Mouse (Mus musculus) liver (tissue): ENCODE data around the gene Rab25.
"Not testable (repeated sequence)": the region's sequence is repeated elsewhere in the genome, so short reads cannot be mapped to it uniquely, and the experiment has no call there.

Experiments used
- DNase-seq: peaks from one replicate; pipeline ENCODE4 v3.0.0-alpha.2; 2020; ENCODE audit warnings: mixed read lengths

Rab25 gene

DNA sequence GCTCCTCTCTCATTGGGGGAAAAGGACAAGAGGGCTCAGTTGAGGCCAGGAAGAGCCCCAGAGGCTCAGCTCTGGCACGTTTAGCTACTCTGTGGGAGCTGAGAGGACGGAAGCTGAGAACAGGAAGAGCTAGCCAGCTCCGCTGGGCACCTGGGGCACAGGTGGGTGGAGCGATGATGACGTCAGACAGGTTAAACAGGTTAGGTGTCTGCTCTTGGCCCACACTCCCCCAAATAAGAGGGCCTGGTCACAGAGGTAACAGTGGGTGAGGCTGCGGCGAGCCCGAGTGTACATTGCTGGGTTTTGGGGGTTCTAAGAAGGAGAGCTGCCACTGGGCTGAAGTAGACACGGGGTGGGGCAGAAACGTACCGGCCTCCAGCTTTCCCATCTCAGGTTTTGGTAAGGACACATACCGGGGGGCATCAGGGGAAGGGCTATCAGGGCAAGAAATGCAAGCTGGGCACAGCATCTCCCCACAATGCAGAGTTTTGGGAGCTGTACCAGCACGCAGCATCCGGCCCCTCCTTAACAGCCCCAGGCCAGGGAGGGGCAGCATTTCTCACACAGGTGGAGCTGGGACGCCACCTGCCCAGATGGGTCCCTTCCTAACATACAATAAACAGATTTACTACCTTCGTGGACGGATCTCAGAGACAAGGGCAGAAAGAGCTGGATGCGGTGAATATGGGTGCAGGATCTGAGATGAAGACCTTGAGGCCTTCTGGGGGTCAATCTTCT is at the start of gene Rab25:
Gene Rab25 (minus strand): TSS at position 121 of the 738 bp plus-strand sequence.
- peak; percentile 2 for DNase-seq

DNA sequence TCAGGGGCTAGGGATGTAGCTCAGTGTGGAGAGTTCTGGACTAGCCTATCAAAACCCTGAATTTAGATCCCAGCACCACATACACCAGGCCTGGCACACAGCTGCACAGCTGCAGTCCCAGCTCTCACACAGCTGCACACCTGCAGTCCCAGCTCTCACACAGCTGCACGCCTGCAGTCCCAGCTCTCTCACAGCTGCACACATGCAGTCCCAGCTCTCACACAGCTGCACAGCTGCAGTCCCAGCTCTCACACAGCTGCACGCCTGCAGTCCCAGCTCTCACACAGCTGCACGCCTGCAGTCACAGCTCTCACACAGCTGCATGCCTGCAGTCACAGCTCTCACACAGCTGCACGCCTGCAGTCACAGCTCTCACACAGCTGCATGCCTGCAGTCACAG is 48.4 kb upstream of the Rab25 start:
- not testable (repeated sequence) for DNase-seq

GRCm38 (mm10) chr3:88593893-88594580 is 45.9 kb upstream of the Rab25 start:
- no peak for DNase-seq

DNA sequence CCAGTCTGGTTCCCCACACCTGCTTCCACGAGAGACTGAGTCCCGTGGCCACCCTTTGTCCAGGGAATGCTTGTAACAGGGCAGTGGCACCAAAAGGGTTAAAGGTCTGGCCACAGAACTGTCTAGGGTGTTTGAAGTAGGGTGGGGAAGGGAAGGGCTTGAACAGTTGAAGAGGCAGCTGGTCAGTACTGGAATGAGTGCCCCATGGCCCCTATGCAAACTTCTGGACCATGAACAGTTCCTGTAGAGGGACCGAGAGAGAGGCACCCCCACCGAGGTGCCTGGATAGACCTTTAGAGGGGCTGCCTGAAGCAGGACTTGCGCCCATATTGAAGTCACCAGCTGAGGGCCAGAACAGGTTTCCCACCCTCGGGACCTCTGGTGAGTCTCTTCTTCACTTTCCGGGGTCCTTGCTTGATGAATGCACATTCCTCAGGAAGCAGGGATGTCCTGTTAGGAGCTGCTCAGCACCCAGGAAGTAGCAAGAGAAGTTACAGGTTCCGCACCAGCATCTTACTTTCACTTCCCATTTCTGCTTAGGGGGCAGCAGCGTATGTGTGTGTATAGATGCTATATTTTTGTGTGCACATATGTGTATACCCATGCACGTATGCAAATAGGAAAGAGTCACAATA is 45.0 kb upstream of the Rab25 start:
- no peak for DNase-seq

DNA sequence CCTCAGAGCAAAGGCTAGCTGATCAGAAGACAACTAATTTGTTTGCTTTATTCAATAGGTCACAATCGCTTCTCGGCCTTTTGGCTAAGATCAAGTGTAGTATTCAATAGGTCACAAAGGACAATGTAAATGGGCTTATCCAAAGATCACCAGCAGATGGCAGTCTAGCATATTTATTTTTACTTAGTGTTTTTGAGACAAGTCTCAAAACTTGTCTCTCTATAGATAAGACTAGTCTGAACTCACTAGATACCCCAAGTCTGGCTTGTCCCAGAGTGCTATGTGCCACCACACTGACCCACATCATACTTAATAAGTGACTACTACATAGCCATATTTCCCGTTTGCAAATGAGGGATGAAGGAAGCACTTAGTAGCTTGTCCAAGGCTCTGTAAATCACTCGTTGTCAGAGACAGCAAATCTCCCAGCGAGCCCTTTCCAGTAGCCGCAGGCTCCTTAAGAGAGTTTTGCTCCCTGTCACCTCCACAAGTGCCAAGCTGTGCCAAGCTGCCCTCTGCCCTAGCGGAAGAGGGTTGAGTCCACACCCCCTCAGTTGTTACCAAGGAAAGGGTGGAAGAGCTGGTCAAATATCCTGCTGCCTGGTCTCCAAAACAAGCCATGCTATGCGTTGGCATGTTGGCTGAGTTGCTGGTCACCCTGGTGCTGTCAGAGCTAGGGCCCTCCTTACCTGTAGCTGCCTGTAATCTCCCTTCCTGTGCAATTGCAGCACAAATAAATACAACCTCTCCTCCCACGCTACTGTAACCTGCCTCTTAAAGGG is 44.0 kb upstream of the Rab25 start:
- DNase-seq = no peak

DNA sequence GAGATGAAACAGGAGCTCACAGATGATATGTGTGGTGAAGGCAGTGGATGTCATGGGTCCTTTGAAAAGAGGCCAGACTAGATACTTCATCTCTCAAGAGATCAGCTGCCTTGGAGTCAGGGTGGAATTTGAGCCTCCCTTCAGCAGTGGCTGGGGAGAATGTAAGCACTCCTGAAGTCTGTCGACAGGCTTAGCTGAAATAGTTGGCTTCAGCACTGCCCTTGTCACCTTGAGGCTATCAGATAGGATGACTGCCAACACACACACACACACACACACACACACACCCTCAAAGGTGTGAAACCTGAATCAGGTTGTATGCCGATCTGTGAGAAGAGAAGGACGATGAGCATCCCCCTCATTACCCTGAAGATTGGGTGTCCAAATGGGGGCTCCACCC is 42.9 kb upstream of the Rab25 start:
- DNase-seq = no peak

DNA sequence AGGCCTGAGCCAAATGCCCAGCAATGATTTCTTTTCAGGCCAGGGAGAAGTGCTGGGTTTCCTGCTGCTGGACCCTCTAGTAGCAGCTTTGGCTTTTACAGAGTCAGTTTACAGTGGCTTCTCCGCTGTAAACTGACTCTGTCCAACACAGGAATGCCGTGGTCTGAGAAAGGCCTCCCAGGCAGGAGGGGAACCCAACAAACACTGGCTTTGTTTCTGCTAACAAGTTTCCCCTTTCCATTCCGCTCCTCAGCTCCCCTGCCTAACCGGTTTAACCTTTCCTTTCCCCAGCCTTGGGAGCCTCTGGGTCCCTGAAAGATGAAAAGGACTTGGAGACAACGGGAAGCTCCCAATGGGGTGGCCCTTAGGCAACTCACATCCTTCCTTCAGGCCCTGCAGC is 42.1 kb upstream of the Rab25 start:
- DNase-seq = no peak

GRCm38 (mm10) chr3:88586640-88587039 is 38.5 kb upstream of the Rab25 start:
- no peak for DNase-seq

DNA sequence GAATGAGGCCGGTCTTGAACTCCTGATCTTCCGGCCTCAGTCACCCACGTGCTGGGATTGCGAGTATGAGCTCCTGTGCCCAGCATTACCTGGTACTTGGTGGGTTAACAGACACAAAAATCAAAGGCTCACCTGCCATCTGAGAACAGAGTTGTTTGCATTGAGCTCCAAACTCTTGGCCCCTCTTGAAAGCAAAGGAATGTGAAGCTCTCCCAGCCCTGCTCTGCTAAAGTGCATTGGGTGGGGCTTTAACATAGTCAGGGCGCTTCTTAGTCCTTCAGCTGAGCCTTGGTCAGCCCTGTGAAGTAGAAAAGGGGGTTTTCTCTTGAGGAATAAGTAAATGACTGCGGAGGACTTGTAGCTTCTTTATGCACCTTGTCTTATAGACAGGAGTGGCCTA is 37.7 kb upstream of the Rab25 start:
- DNase-seq = no peak

DNA sequence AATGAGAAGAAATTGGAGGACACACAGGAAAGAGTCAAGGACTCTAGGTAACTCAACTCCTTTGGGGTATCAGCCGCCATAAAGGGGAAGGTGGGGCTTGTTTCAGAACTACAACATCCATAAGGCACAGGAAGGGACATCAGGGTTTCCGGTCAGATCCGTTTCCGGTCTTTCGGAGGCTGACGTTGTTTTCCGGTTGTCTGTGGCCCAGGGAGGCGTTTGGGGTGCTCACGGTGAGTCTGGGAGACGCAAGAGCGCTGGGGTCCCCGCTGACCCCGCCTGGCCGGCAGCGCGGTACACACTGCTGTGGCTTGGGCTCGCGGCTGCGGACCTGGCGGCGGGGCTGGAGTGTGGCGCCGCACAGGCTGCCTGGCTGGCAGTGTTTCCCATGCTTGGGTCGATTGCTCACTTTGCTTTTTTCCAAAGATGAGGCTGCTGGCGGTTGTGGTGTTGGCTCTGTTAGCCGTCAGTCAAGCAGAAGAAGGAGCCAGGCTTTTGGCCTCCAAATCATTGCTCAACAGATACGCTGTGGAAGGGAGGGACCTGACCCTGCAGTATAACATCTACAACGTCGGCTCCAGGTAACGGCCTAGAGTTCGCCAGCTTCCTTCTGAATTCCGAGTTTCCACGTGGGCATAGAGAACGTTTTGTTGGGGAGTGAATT is 31.5 kb upstream of the Rab25 start:
- peak; percentile 82 for DNase-seq

DNA sequence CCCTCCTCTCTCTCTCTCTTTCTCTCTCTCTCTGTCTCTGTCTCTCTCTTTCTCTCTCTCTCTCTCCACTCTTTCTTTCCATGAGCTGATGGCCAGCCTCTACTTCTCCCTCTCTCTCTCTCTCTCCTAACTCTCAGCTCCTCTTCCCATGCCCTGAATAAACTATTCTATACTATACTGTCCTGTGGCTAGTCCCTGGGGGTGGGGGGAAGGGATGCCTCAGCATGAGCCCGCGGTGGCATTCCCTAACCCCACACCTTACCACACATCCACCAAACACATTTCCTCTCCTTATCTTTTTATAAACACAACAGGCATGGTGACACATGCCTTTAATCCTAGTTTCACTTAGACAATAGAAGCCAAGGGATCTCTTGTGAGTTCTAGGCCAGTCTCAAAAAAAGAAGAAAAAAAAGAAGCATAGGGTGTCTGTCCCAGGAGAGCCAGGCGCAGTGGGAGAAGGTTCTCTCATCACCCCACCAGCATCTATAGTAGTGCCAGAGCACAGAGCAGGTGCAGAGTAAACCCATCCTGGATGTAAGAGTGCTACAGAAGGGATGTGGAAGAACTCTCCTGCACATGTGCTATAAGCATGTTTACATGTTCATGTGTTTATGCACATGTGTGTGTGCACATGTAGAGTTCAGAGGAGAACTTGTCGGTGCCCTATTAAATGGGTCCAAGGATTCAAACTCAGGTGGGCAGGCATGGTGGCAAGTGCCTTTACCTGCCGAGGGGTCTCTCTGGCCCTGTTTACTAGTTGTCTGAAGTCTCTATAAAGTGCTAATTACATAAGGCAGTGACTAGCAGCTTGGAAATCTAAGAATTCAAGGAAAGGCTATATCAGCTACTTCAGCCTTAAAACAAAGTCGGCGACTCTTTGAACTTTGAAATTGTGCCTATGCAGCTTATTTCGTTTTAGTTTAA is 30.7 kb upstream of the Rab25 start:
- no peak for DNase-seq

GRCm38 (mm10) chr3:88577846-88578245 is 29.7 kb upstream of the Rab25 start:
- DNase-seq = not testable (repeated sequence)

DNA sequence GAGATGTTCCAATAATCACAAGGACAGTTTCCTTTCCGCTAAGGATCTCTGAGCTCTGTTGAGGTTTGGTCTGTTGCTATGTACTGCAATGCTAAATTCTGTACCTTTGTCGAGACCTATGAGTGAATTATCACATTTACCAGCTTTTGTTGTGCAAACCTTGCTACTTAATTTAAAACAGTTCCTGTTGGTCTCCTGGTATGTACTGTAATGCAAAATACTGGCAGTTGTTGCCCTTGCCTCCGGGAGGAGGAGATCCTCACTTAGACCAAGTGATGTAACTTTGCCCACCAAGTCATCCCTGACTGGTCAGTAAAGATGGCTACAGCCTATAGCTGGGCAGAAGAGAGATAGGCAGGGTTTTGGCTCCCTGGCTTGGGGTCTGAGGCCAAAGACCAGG is 27.4 kb upstream of the Rab25 start, which contains the start of gene Ssr2:
Gene Ssr2 (plus strand): TSS at position 337 of the 400 bp plus-strand sequence.
- DNase-seq = no peak

- no peak for DNase-seq
Observed at GRCm38 (mm10) chr3:88573810-88574209, 25.7 kb upstream of the Rab25 start.

DNA sequence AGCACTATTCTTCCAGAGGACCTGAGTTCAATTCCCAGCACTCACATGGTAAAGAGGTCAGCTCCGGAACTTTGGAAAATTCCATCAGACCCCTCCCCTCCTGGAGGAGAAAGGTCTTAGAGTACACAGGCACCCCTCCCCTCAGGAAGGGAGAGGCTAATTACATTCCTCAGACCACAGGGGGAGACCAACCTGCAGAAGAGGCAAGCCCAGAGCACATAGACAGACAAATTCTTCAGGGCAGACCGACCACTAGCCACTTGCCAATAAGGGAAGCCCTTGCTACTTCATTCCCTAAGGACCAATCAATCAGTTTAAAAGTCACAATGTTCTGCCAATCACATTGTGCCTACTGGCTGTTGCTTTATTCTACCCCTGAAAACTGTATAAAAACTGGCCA is 24.7 kb upstream of the Rab25 start:
- no peak for DNase-seq

DNA sequence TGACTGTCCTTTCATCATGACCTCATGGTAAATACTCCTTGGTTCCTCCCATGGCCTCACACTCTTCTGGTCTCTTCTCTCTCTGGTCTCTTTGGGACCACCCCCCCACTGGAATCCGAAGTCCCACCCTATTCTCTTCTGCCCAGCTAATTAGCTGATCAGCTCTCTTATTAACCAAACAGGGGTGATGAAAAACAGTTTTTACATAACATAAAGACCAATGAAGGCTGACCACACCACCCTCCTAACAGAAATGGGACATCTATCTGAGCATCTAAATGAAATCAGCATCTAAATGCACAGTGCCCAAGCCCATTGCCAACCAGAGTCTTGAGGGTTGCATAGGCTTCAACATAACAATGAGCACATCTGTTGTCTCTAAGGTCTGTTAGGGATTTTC is 23.8 kb upstream of the Rab25 start:
- no peak for DNase-seq

GRCm38 (mm10) chr3:88570341-88570740 is 22.2 kb upstream of the Rab25 start:
- DNase-seq = no peak

DNA sequence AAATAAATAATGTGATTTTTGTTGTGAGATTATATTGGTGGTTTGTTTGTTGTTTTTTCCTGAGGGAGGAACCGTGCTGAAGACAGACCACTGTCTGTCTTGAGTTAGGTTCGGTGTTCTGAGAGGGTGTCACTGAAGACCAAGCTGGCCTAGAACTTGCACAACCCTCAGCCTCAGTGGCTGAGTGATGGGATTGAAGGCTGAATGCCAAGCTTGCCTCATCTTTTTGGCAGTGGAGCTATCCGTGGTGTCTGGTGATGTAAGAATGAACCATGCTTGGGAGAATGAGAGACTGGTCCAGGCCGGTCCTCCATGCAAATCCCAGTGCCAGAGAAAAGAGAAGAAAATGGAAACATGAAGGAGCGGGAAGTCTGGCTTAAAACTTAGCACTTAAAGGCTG is 21.6 kb upstream of the Rab25 start:
- DNase-seq = no peak

DNA sequence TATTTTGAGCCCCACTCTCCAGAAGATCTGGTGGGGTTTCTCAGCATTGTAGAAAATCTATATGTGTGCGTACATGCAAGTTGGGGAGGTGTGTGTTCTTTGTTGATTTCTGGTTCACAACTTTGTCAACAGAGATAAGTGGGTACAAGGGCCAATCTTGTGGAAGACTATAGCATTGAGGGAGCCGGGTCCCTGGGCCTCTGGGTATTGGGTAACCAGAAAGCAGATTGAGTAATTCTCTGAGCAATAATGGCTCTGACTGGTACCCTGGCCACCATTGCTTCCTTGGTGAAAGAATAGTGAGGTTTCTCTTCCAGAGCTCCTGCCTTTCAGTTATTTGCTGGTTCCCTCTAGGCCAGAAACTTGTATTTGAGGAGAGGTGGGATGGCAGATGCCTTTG is 21.0 kb upstream of the Rab25 start:
- no peak for DNase-seq

GRCm38 (mm10) chr3:88568615-88569014 is 20.5 kb upstream of the Rab25 start:
- DNase-seq = no peak

- DNase-seq = no peak
Observed at GRCm38 (mm10) chr3:88567892-88568291, 19.8 kb upstream of the Rab25 start.
